Mouse (Mus musculus): ENCODE data around the gene Hoxb8.
A peak's percentile ranks its signal among the peaks of the same experiment; 100 is the strongest.

The Hoxb8 gene

GRCm38 (mm10) chr11:96285771-96286738 is 4.3 kb downstream of the Hoxb8 start, which contains the start of gene Hoxb7:
Hoxb7 (plus strand) TSS chr11:96286623.
- DNase-seq (ENCODE audit: low spot score in 2 of 2): no peak

- no peak for DNase-seq (ENCODE audit: low spot score in 2 of 2)
Measured at GRCm38 (mm10) chr11:96286739-96287385, 5.2 kb downstream of the Hoxb8 start.

- DNase-seq (ENCODE audit: low spot score in 2 of 2): no peak
Measured at GRCm38 (mm10) chr11:96287411-96287810, 5.7 kb downstream of the Hoxb8 start.

- no peak for DNase-seq (ENCODE audit: low spot score in 2 of 2)
Measured at GRCm38 (mm10) chr11:96288455-96289221, 6.9 kb downstream of the Hoxb8 start.

- DNase-seq (ENCODE audit: low spot score in 2 of 2): no peak
Measured at GRCm38 (mm10) chr11:96289293-96289692, 7.6 kb downstream of the Hoxb8 start.

- no peak for DNase-seq (ENCODE audit: low spot score in 2 of 2)
Measured at GRCm38 (mm10) chr11:96289837-96290236, 8.1 kb downstream of the Hoxb8 start.

GRCm38 (mm10) chr11:96290705-96291355 is 9.1 kb downstream of the Hoxb8 start:
- DNase-seq (ENCODE audit: low spot score in 2 of 2): no peak

GRCm38 (mm10) chr11:96291681-96292564 is 10.2 kb downstream of the Hoxb8 start, which contains the start of gene Hoxb6:
Hoxb6 (plus strand) TSS chr11:96292476.
- DNase-seq (ENCODE audit: low spot score in 2 of 2): no peak

- DNase-seq (ENCODE audit: low spot score in 2 of 2): no peak
Measured at GRCm38 (mm10) chr11:96292565-96293301, 11.0 kb downstream of the Hoxb8 start.

- DNase-seq (ENCODE audit: low spot score in 2 of 2): no peak
Measured at GRCm38 (mm10) chr11:96293302-96293921, 11.7 kb downstream of the Hoxb8 start.

- peak; percentile 40 to 76 for DNase-seq (ENCODE audit: low spot score in 2 of 2)
Measured at GRCm38 (mm10) chr11:96294245-96295091, 12.8 kb downstream of the Hoxb8 start.

- DNase-seq (ENCODE audit: low spot score in 2 of 2): no peak
Measured at GRCm38 (mm10) chr11:96295092-96295835, 13.6 kb downstream of the Hoxb8 start.

GRCm38 (mm10) chr11:96296997-96297396 is 15.3 kb downstream of the Hoxb8 start:
- DNase-seq (ENCODE audit: low spot score in 2 of 2): no peak

GRCm38 (mm10) chr11:96297428-96297827 is 15.7 kb downstream of the Hoxb8 start:
- DNase-seq (ENCODE audit: low spot score in 2 of 2): no peak

GRCm38 (mm10) chr11:96297968-96298635 is 16.4 kb downstream of the Hoxb8 start:
- no peak for DNase-seq (ENCODE audit: low spot score in 2 of 2)

- no peak for DNase-seq (ENCODE audit: low spot score in 2 of 2)
Measured at GRCm38 (mm10) chr11:96298895-96299667, 17.4 kb downstream of the Hoxb8 start.

Data from thymus, postnatal 10 days (tissue).